In the genomic region with DNA sequence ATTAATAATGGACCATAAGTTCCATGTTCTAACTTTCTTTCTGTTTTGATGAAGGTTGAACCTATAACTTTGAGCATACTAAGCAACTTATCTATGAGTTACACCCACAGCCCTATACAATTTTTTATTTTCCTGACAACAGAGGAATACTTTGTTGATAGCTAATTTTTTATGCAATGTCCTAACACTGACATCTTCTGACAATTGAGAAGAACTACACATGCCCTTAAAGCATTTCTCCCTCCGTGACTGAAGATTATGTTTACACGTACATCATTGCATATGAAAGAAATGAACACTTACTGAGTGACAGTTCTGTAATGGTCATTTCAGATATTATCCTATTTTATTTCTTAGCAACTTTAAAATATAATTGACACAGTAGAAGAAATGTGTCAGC, we compare ENCODE assay signal across 21 mouse cellular contexts. TPM values are rescaled to one million over a fixed set of nuclear protein-coding genes. Genes with fewer than 3 reads are reported as not detected.
DNase-seq lines count a peak whose midpoint lies in the region; ATAC-seq and TF ChIP-seq lines count a peak whose summit lies in the region.
"Had no signal": no experiment of that assay in that cellular context is flagged by ENCODE, and none has a peak within 500 bp of the region (broad histone marks: within the 10 kb centered on the region; RNA-seq: fewer than 3 reads in every experiment).

No protein-coding gene starts in this region.

- no peak for DNase-seq in forebrain, postnatal 0 days
- DNase-seq in layer of hippocampus, adult 2 months (ENCODE audit: low spot score in 2 of 2): no peak
- DNase-seq in layer of hippocampus, postnatal 36 days: no peak
- DNase-seq in retina, postnatal 1 day: peak; percentile 2
- no peak for DNase-seq in retina, embryonic 14.5 days (ENCODE audit: low spot score)
- DNase-seq in thymus, postnatal 25 days: no peak
- DNase-seq: adrenal gland, adult 2 months; cerebellum, adult 11-12 months; gastrocnemius, postnatal 14 days; kidney, adult 18-20 months; kidney, postnatal 4 days; liver, embryonic 13.5 days; thymus, postnatal 14 days had no signal

- WGBS in forebrain, postnatal 0 days: 55% methylated on average over 2 of the region's 2 CpGs
- WGBS in forebrain, embryonic 13.5 days: 70% methylated on average over 2 of the region's 2 CpGs

- H3K4me3 ChIP-seq in forebrain, postnatal 0 days (ENCODE audit: low read depth, low read length): no peak overlapping the region
- no peak overlapping the region for H3K4me3 ChIP-seq in forebrain, embryonic 13.5 days
- H3K4me3 ChIP-seq in layer of hippocampus, adult 2 months: no peak overlapping the region
- H3K4me3 ChIP-seq: liver, embryonic 13.5 days; neural tube, embryonic 13.5 days had no signal

- no peaks in the 10 kb centered on the region for H3K4me1 ChIP-seq in forebrain, postnatal 0 days (ENCODE audit: insufficient read depth)
- H3K4me1 ChIP-seq in forebrain, embryonic 13.5 days: no peaks in the 10 kb centered on the region
- H3K4me1 ChIP-seq: liver, embryonic 13.5 days; neural tube, embryonic 13.5 days had no signal

- no peaks in the 10 kb centered on the region for H3K9me3 ChIP-seq in forebrain, postnatal 0 days (ENCODE audit: low read length)
- no peaks in the 10 kb centered on the region for H3K9me3 ChIP-seq in forebrain, embryonic 13.5 days (replicated peaks)
- H3K9me3 ChIP-seq: liver, embryonic 13.5 days; neural tube, embryonic 13.5 days had no signal

- ATAC-seq in forebrain, postnatal 0 days: no peak
- no peak for ATAC-seq in forebrain, embryonic 13.5 days

- H3K4me2 ChIP-seq in forebrain, postnatal 0 days (ENCODE audit: low read depth): no peak overlapping the region
- H3K4me2 ChIP-seq in forebrain, embryonic 13.5 days: no peak overlapping the region
- H3K4me2 ChIP-seq: hindbrain, embryonic 14.5 days; liver, embryonic 13.5 days; neural tube, embryonic 13.5 days had no signal

- no peaks in the 10 kb centered on the region for H3K27me3 ChIP-seq in forebrain, postnatal 0 days (ENCODE audit: insufficient read depth, low read length)
- no peaks in the 10 kb centered on the region for H3K27me3 ChIP-seq in forebrain, embryonic 13.5 days
- H3K27me3 ChIP-seq: liver, embryonic 13.5 days; neural tube, embryonic 13.5 days had no signal

- no peak overlapping the region for H3K9ac ChIP-seq in forebrain, postnatal 0 days
- no peak overlapping the region for H3K9ac ChIP-seq in forebrain, embryonic 13.5 days
- H3K9ac ChIP-seq: hindbrain, embryonic 14.5 days; liver, embryonic 13.5 days; neural tube, embryonic 13.5 days had no signal

- H3K36me3 ChIP-seq in forebrain, postnatal 0 days (ENCODE audit: insufficient read depth): no peaks in the 10 kb centered on the region
- H3K36me3 ChIP-seq in forebrain, embryonic 13.5 days (ENCODE audit: poor library complexity, severe bottlenecking): no peaks in the 10 kb centered on the region
- H3K36me3 ChIP-seq: liver, embryonic 13.5 days; neural tube, embryonic 13.5 days had no signal

- H3K27ac ChIP-seq in forebrain, postnatal 0 days (ENCODE audit: low read depth, low read length): no peak overlapping the region
- H3K27ac ChIP-seq in forebrain, embryonic 13.5 days: no peak overlapping the region
- no peak overlapping the region for H3K27ac ChIP-seq in layer of hippocampus, adult 2 months
- H3K27ac ChIP-seq: hindbrain, embryonic 14.5 days; liver, embryonic 13.5 days; neural tube, embryonic 13.5 days had no signal

- peak; percentile 45 for TF ChIP-seq CTCF in forebrain, postnatal 0 days (IDR thresholded peaks at IDR 0.05; ENCODE audit: low read depth)
- TF ChIP-seq CTCF in layer of hippocampus, adult 2 months (conservative IDR thresholded peaks at IDR 0.05): peak; percentile 74

RNA-seq across cellular contexts. Expression of a gene that starts 36.0 kb away (rescaled TPM):
- not detected in 2 replicates for total RNA-seq in forebrain, postnatal 0 days (2014; rRNA removed)
- not detected in 2 replicates for polyA plus RNA-seq in forebrain, postnatal 0 days (2015; fragmentation: Nextera tagmentation; extraction: Ambion mirVana)
- not detected in 2 replicates for polyA plus RNA-seq in forebrain, embryonic 13.5 days (2015; fragmentation: Nextera tagmentation; extraction: Ambion mirVana)
- total RNA-seq in layer of hippocampus, adult 2 months (2021): not detected
- total RNA-seq in layer of hippocampus, postnatal 36 days (2021): not detected
- total RNA-seq: adrenal gland, adult 2 months; gastrocnemius, postnatal 14 days; heart, postnatal 25 days; layer of hippocampus, postnatal 14 days; left cerebral cortex, postnatal 36 days; megakaryocyte-erythroid progenitor cell, adult 5-6 weeks had no signal
- polyA plus RNA-seq: adrenal gland, adult 2 months; embryonic facial prominence, embryonic 11.5 days; hindbrain, embryonic 14.5 days; liver, embryonic 13.5 days; neural tube, embryonic 13.5 days had no signal
